19 mouse cellular contexts compared by ENCODE assay signal in genomic region chr16:48608224-48608623, GRCm38 (mm10).
"Had no signal": no experiment of that assay in that cellular context is flagged by ENCODE, and none has a peak within 500 bp of the region (broad histone marks: within the 10 kb centered on the region; RNA-seq: fewer than 3 reads in every experiment).

No protein-coding gene starts in this region.

- DNase-seq: lung, adult 18-20 months; lung, postnatal 14 days; lung, postnatal 36 days; retina, postnatal 1 day; right cerebral cortex, adult 18-20 months; right cerebral cortex, postnatal 25 days; thymus, adult 2 months; thymus, postnatal 25 days; thymus, postnatal 4 days had no signal

- H3K4me3 ChIP-seq: lung, embryonic 15.5 days; megakaryocyte, embryonic 14.5 days; midbrain, embryonic 12.5 days; midbrain, embryonic 15.5 days; neural tube, embryonic 12.5 days; stomach, embryonic 15.5 days had no signal

- H3K9me3 ChIP-seq: lung, embryonic 15.5 days; megakaryocyte, embryonic 14.5 days; midbrain, embryonic 12.5 days; midbrain, embryonic 15.5 days; neural tube, embryonic 12.5 days; stomach, embryonic 15.5 days had no signal

- H3K9ac ChIP-seq: liver, embryonic 14.5 days; lung, embryonic 15.5 days; midbrain, embryonic 12.5 days; midbrain, embryonic 15.5 days; neural tube, embryonic 12.5 days; stomach, embryonic 15.5 days had no signal

- H3K4me2 ChIP-seq: lung, embryonic 15.5 days; midbrain, embryonic 12.5 days; midbrain, embryonic 15.5 days; neural tube, embryonic 12.5 days; stomach, embryonic 15.5 days had no signal

- H3K36me3 ChIP-seq: lung, embryonic 15.5 days; midbrain, embryonic 12.5 days; midbrain, embryonic 15.5 days; neural tube, embryonic 12.5 days; stomach, embryonic 15.5 days had no signal

- ATAC-seq: lung, postnatal 0 days; midbrain, embryonic 15.5 days had no signal

- H3K27me3 ChIP-seq: lung, embryonic 15.5 days; megakaryocyte, embryonic 14.5 days; midbrain, embryonic 12.5 days; midbrain, embryonic 15.5 days; neural tube, embryonic 12.5 days; stomach, embryonic 15.5 days had no signal

- H3K4me1 ChIP-seq: midbrain, embryonic 12.5 days; midbrain, embryonic 15.5 days; neural tube, embryonic 12.5 days; stomach, embryonic 15.5 days had no signal

- H3K27ac ChIP-seq: liver, embryonic 14.5 days; lung, embryonic 15.5 days; macrophage; midbrain, embryonic 12.5 days; midbrain, embryonic 15.5 days; neural tube, embryonic 12.5 days; stomach, embryonic 15.5 days; stomach, postnatal 0 days had no signal
